Mouse (Mus musculus): ENCODE measurements at regions not wholly inside any gene's neighbourhood (a gene's known extent, or its start where the extent isn't known, plus 50 kb on each side); places are given as distances from the start of the nearest gene placed in this dataset.

DNA sequence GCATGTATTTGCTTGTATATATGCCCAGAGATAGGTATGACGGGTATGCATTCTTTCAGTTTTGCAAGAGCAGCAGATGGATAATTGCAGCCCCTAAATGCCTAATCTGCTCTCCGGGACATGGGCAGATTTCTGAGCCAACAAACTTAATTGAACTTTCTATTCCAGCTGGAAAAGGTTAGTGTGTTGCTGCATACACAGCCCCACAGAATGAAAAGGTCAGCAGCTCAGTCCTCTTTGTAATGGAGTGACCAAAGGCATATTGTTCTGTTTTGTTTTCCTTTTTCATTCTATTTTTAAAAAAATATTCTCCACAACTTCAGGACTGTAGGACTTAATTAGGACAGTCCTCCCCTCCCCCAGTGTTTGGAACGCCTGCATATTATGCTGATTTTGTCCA, 373.4 kb upstream of the Brinp1 start:
- Histone ChIP-seq H3K9me3 (ENCODE audit: control insufficient read depth, low read length) (no peaks in the 10 kb centered on the region), H3K27me3 (ENCODE audit: control insufficient read depth, insufficient read depth, low read depth, low read length) (no peaks in the 10 kb centered on the region), H3K36me3 (ENCODE audit: control insufficient read depth, insufficient read depth, low read length) (no peaks in the 10 kb centered on the region), H3K4me3 (ENCODE audit: low read length) (no peak overlapping the region), H3K4me2 (ENCODE audit: low read depth, low read length) (no peak overlapping the region), H3K27ac (ENCODE audit: low read length) (no peak overlapping the region), H3K4me1 (replicated peaks; ENCODE audit: control insufficient read depth, insufficient read depth, low read length) (no peaks in the 10 kb centered on the region), H3K9ac (ENCODE audit: low read length) (no peak overlapping the region)
- ATAC-seq (ENCODE audit: low read depth) = peak; percentile 56
- WGBS = 57% methylated on average over 3 of the region's 3 CpGs
